Mouse (Mus musculus) spleen, adult 2 months (tissue): Measurements from ENCODE around the gene Eif3l.
"Not testable (repeated sequence)": the region's sequence is repeated elsewhere in the genome, so short reads cannot be mapped to it uniquely, and the experiment has no call there.

Experiments used
- CTCF ChIP-seq: fragments of 200-500 bp; IDR thresholded peaks from 2 replicates; pipeline ENCODE4 v1.5.1; 2011; ENCODE audit warnings: mild to moderate bottlenecking, inconsistent platforms; ENCODE audit not compliant: insufficient read depth, insufficient read length, insufficient replicate concordance; ENCODE audit errors: extremely low read depth
- POLR2A ChIP-seq: fragments of 200-500 bp; IDR thresholded peaks from 2 replicates; pipeline ENCODE4 v1.6.1; 2011; ENCODE audit warnings: low read depth, low read length, inconsistent platforms

DNA sequence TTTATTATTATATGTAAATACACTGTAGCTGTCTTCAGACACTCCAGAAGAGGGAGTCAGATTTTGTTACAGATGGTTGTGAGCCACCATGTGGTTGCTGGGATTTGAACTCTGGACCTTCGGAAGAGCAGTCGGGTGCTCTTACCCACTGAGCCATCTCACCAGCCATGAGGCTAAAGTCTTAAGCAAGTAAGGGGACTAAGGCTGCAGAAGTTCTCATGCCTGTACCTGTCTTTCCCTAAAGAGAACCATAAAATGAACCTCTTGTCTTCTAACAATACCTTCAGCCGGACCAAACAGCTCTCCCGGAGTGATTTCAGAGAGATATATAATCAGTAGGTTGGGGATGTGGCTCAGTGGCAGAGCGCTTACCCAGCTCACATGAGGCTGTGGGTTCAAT is 43.1 kb upstream of the Eif3l start:
- not testable (repeated sequence) for TF ChIP-seq POLR2A, CTCF
